Mouse (Mus musculus) liver, embryonic 18 days (tissue): ENCODE measurements around the gene Gpr137c. TPM values are rescaled to one million over a fixed set of nuclear protein-coding genes. Genes with fewer than 3 reads are reported as not detected.

ENCODE experiments used
- polyA plus RNA-seq: library from polyadenylated mRNA; depleted of rRNA; stranded (reverse); fragments of >200 nt; gene quantifications from 2 replicates; pipeline ENCODE4 v1.2.3, GENCODE M21; 2012; rRNA removed

Gene Gpr137c
- 0.67 and 0.74 TPM in 2 replicates for polyA plus RNA-seq

GRCm38 (mm10) chr14:45219281-45220089, at the start of gene Gpr137c:
Gene Gpr137c (plus strand): TSS chr14:45219717.

GRCm38 (mm10) chr14:45220090-45220956, 806 bp downstream of the Gpr137c start, which contains the start of gene Txndc16:
Gene Txndc16 (minus strand): TSS chr14:45220328.

GRCm38 (mm10) chr14:45318426-45319236, 99.1 kb downstream of the Gpr137c start, which contains the start of gene Ero1l:
Gene Ero1l (minus strand): TSS chr14:45318771.

GRCm38 (mm10) chr14:45329589-45330181, 110.2 kb downstream of the Gpr137c start, which contains the start of gene Psmc6:
Gene Psmc6 (plus strand): TSS chr14:45329788.

Other genes with a start within 250 kb of the Gpr137c start
- gene Ptger2, start 231.5 kb upstream of the Gpr137c start, polyA plus RNA-seq, result 0.46 and 0.72 TPM in 2 replicates
- gene Txndc16, start 611 bp downstream of the Gpr137c start, polyA plus RNA-seq, result 2.0 and 2.5 TPM in 2 replicates
- 19.0 and 21.9 TPM in 2 replicates for gene Ero1l, start 99.1 kb downstream of the Gpr137c start, polyA plus RNA-seq
- gene Psmc6, start 110.1 kb downstream of the Gpr137c start, polyA plus RNA-seq, result 41.3 and 45.4 TPM in 2 replicates
- gene Styx, start 131.4 kb downstream of the Gpr137c start, polyA plus RNA-seq, result 3.5 and 3.8 TPM in 2 replicates
- 15.2 and 15.7 TPM in 2 replicates for gene Gnpnat1, start 185.2 kb downstream of the Gpr137c start, polyA plus RNA-seq